ENCODE assay signal across 13 mouse cellular contexts in genomic region chr6:117071311-117071710, GRCm38 (mm10).
DNase-seq lines count a peak whose midpoint lies in the region; ATAC-seq lines count a peak whose summit lies in the region.
"Had no signal": no experiment of that assay in that cellular context is flagged by ENCODE, and none has a peak within 500 bp of the region (broad histone marks: within the 10 kb centered on the region; RNA-seq: fewer than 3 reads in every experiment).

No protein-coding gene starts in this region.

- no peaks in the 10 kb centered on the region for H3K9me3 ChIP-seq in forebrain, embryonic 14.5 days (replicated peaks; ENCODE audit: control insufficient read depth, low read length)
- H3K9me3 ChIP-seq in liver, embryonic 11.5 days (ENCODE audit: control insufficient read depth, low read length) = no peaks in the 10 kb centered on the region
- H3K9me3 ChIP-seq: embryonic facial prominence, embryonic 12.5 days; heart, embryonic 15.5 days; neural tube, embryonic 15.5 days had no signal

- H3K4me3 ChIP-seq in forebrain, embryonic 14.5 days (ENCODE audit: low read depth, low read length) = no peak overlapping the region
- H3K4me3 ChIP-seq in liver, embryonic 11.5 days (ENCODE audit: low read depth, low read length) = no peak overlapping the region
- H3K4me3 ChIP-seq: embryonic facial prominence, embryonic 12.5 days; heart, embryonic 15.5 days; neural tube, embryonic 15.5 days had no signal

- no peaks in the 10 kb centered on the region for H3K4me1 ChIP-seq in forebrain, embryonic 14.5 days (ENCODE audit: control insufficient read depth, insufficient read depth, low read length)
- no peaks in the 10 kb centered on the region for H3K4me1 ChIP-seq in liver, embryonic 11.5 days (replicated peaks; ENCODE audit: control insufficient read depth, insufficient read depth, low read length)
- H3K4me1 ChIP-seq: heart, embryonic 15.5 days; neural tube, embryonic 15.5 days had no signal

- no peak overlapping the region for H3K4me2 ChIP-seq in forebrain, embryonic 14.5 days (ENCODE audit: low read length)
- H3K4me2 ChIP-seq in liver, embryonic 11.5 days = no peak overlapping the region
- H3K4me2 ChIP-seq: embryonic facial prominence, embryonic 12.5 days; heart, embryonic 15.5 days; neural tube, embryonic 15.5 days had no signal

- WGBS in forebrain, embryonic 14.5 days = 86% methylated on average over 6 of the region's 6 CpGs
- WGBS in liver, embryonic 11.5 days = 74% methylated on average over 6 of the region's 6 CpGs

- H3K27me3 ChIP-seq in forebrain, embryonic 14.5 days (replicated peaks; ENCODE audit: control insufficient read depth, insufficient read depth, low read length) = no peaks in the 10 kb centered on the region
- H3K27me3 ChIP-seq in liver, embryonic 11.5 days (replicated peaks; ENCODE audit: control insufficient read depth, insufficient read depth, low read length) = no peaks in the 10 kb centered on the region
- H3K27me3 ChIP-seq: embryonic facial prominence, embryonic 12.5 days; neural tube, embryonic 15.5 days had no signal

- DNase-seq in lung, postnatal 36 days = peak; percentile 5
- DNase-seq in lung, postnatal 4 days = no peak
- peak; percentile 25 to 28 for DNase-seq in gastrocnemius, adult 8-10 months (ENCODE audit: low spot score in 2 of 2)
- peak; percentile 65 to 71 for DNase-seq in left cerebral cortex, adult 18-20 months (ENCODE audit: low spot score in 2 of 2)
- peak; percentile 69 for DNase-seq in skeletal muscle tissue, adult 2 months (ENCODE audit: low read depth, low spot score)
- DNase-seq in forebrain, embryonic 14.5 days (ENCODE audit: low spot score) = no peak
- no peak for DNase-seq in liver, embryonic 11.5 days (ENCODE audit: low spot score)

- H3K27ac ChIP-seq in forebrain, embryonic 14.5 days (ENCODE audit: low read depth, low read length) = no peak overlapping the region
- no peak overlapping the region for H3K27ac ChIP-seq in liver, embryonic 11.5 days (ENCODE audit: low read depth, low read length)
- H3K27ac ChIP-seq: embryonic facial prominence, embryonic 12.5 days; heart, embryonic 15.5 days; kidney, postnatal 0 days; neural tube, embryonic 15.5 days had no signal

- H3K9ac ChIP-seq in forebrain, embryonic 14.5 days (ENCODE audit: low read length) = no peak overlapping the region
- no peak overlapping the region for H3K9ac ChIP-seq in liver, embryonic 11.5 days (ENCODE audit: low read depth, low read length)
- H3K9ac ChIP-seq: embryonic facial prominence, embryonic 12.5 days; heart, embryonic 15.5 days; neural tube, embryonic 15.5 days had no signal

- no peak for ATAC-seq in forebrain, embryonic 14.5 days
- no peak for ATAC-seq in liver, embryonic 11.5 days (replicated peaks; ENCODE audit: low FRiP score)
- ATAC-seq: lung, postnatal 0 days had no signal

- no peaks in the 10 kb centered on the region for H3K36me3 ChIP-seq in forebrain, embryonic 14.5 days (ENCODE audit: control insufficient read depth, insufficient read depth, low read length)
- no peaks in the 10 kb centered on the region for H3K36me3 ChIP-seq in liver, embryonic 11.5 days (ENCODE audit: control insufficient read depth, insufficient read depth, low read length)
- H3K36me3 ChIP-seq: embryonic facial prominence, embryonic 12.5 days; G1E; heart, embryonic 15.5 days; neural tube, embryonic 15.5 days had no signal

Comparison
In these comparisons a context has a peak if more than half of its experiments do, and no peak if none do; other contexts are left out.
1. DNase-seq: peak in lung, postnatal 36 days (single experiment), gastrocnemius, adult 8-10 months (2 of 2), left cerebral cortex, adult 18-20 months (2 of 2) and skeletal muscle tissue, adult 2 months (single experiment); none in lung, postnatal 4 days (0 of 2), forebrain, embryonic 14.5 days (single experiment) and liver, embryonic 11.5 days (single experiment).